Mouse (Mus musculus): ENCODE measurements around the gene Cog1. TPM values are rescaled to one million over a fixed set of nuclear protein-coding genes. Genes with fewer than 3 reads are reported as not detected.

The Cog1 gene
- total and polyA plus RNA-seq, 3 experiments = 29.4 to 113 (median 37.4) TPM

GRCm38 (mm10) chr11:113683957-113684706 is 35.2 kb downstream of the Cog1 start, which contains the start of the genes Fam104a and D11Wsu47e:
Gene Fam104a, minus strand, starts transcription at chr11:113684155.
Gene D11Wsu47e, plus strand, starts transcription at chr11:113684412.
- peak within 1 kb of the TSS; percentile 74 for H3K27ac ChIP-seq (ENCODE audit: control insufficient read depth, low read depth, low read length)

GRCm38 (mm10) chr11:113684707-113685426 is 35.9 kb downstream of the Cog1 start:
- H3K4me1 ChIP-seq (ENCODE audit: control insufficient read depth in 1 of 2, insufficient read depth in 2 of 2, low read length in 2 of 2) = peaks cover 21 to 23% of the 10 kb centered on the region in 2 experiments
- DNase-seq (ENCODE audit: low read depth, low spot score) = no peak
- H3K36me3 ChIP-seq (ENCODE audit: control insufficient read depth in 1 of 2, insufficient read depth in 2 of 2, low read length in 2 of 2) = peaks cover 0 to 43% of the 10 kb centered on the region in 2 experiments; a peak in 3 of 4 replicates
- H3K27me3 ChIP-seq (ENCODE audit: control insufficient read depth in 1 of 2, insufficient read depth in 2 of 2, low read length in 2 of 2) = no peaks in the 10 kb centered on the region
- peak overlapping the region; percentile 70 to 93 for H3K4me3 ChIP-seq (ENCODE audit: control insufficient read depth in 1 of 2, insufficient read depth in 1 of 2, low read depth in 2 of 2, low read length in 2 of 2)
- H3K27ac ChIP-seq (ENCODE audit: control insufficient read depth, low read depth, low read length) = peak overlapping the region; percentile 74
- H3K9me3 ChIP-seq (replicated peaks; ENCODE audit: insufficient read depth, low read length) = no peaks in the 10 kb centered on the region
- peak; percentile 59 for TF ChIP-seq USF1 (IDR thresholded peaks at IDR 0.05; ENCODE audit: low read depth, low read length)
- TF ChIP-seq POLR2AphosphoS2 (IDR thresholded peaks at IDR 0.05; ENCODE audit: low read length) = no peak; the same call in 1 of the 2 replicates
- TF ChIP-seq JUND (IDR thresholded peaks at IDR 0.05; ENCODE audit: low read depth, low read length) = 0 out of 2 replicates have a peak, but pooled peaks have one; percentile 40
- TF ChIP-seq MXI1 (IDR thresholded peaks at IDR 0.05; ENCODE audit: low read depth, low read length) = peak; percentile 35
- peak; percentile 67; the same call in 1 of the 2 replicates for TF ChIP-seq CHD1 (IDR thresholded peaks at IDR 0.05; ENCODE audit: low read depth, low read length)
- TF ChIP-seq SMC3 (IDR thresholded peaks at IDR 0.05; ENCODE audit: low read depth, low read length) = no peak
- peak; percentile 4; the same call in 1 of the 2 replicates for TF ChIP-seq E2F4 (IDR thresholded peaks at IDR 0.05; ENCODE audit: borderline replicate concordance, low read depth, low read length)
- TF ChIP-seq MEF2A (IDR thresholded peaks at IDR 0.05; ENCODE audit: extremely low read depth, insufficient replicate concordance, low read depth, low read length, poor library complexity, severe bottlenecking) = no peak
- peaks cover 77% of the 10 kb centered on the region for H3K79me2 ChIP-seq (ENCODE audit: control insufficient read depth, insufficient read depth, low read length, poor library complexity)
- H3K9ac ChIP-seq (ENCODE audit: control insufficient read depth, low read depth, low read length, poor library complexity, severe bottlenecking) = peak overlapping the region; percentile 90

More at GRCm38 (mm10) chr11:113683957-113684706, 35.2 kb downstream of the Cog1 start, which contains the start of the genes Fam104a and D11Wsu47e:
- H3K4me3 ChIP-seq (ENCODE audit: control insufficient read depth in 1 of 2, insufficient read depth in 1 of 2, low read depth in 2 of 2, low read length in 2 of 2) = peak within 1 kb of the TSS; percentile 70 to 93
- DNase-seq (ENCODE audit: low read depth, low spot score) = peak; percentile 98
- peaks cover 0 to 43% of the 10 kb centered on the region in 2 experiments; a peak in 3 of 4 replicates for H3K36me3 ChIP-seq (ENCODE audit: control insufficient read depth in 1 of 2, insufficient read depth in 2 of 2, low read length in 2 of 2)
- H3K9me3 ChIP-seq (replicated peaks; ENCODE audit: insufficient read depth, low read length) = no peaks in the 10 kb centered on the region
- H3K27me3 ChIP-seq (ENCODE audit: control insufficient read depth in 1 of 2, insufficient read depth in 2 of 2, low read length in 2 of 2) = no peaks in the 10 kb centered on the region
- H3K4me1 ChIP-seq (ENCODE audit: control insufficient read depth in 1 of 2, insufficient read depth in 2 of 2, low read length in 2 of 2) = peaks cover 21 to 23% of the 10 kb centered on the region in 2 experiments
- peak; percentile 80 for TF ChIP-seq MYC (IDR thresholded peaks at IDR 0.05; ENCODE audit: low read depth, low read length)
- peak; percentile 100 for TF ChIP-seq MAX (IDR thresholded peaks at IDR 0.05; ENCODE audit: low read length)
- peak; percentile 69; the same call in 1 of the 2 replicates for TF ChIP-seq KAT2A (conservative IDR thresholded peaks at IDR 0.05; ENCODE audit: low read depth, low read length)
- no peak for TF ChIP-seq USF2 (IDR thresholded peaks at IDR 0.05; ENCODE audit: borderline replicate concordance in 1 of 2, insufficient read depth in 1 of 2, low read depth in 1 of 2, low read length in 2 of 2)
- no peak for TF ChIP-seq MAFK (IDR thresholded peaks at IDR 0.05; ENCODE audit: borderline replicate concordance, low read depth, low read length)
- TF ChIP-seq CTCF (IDR thresholded peaks at IDR 0.05 in 2 of 3, conservative IDR thresholded peaks at IDR 0.05 in 1 of 3; ENCODE audit: control insufficient read depth in 1 of 3, insufficient read depth in 1 of 3, low read depth in 2 of 3, low read length in 3 of 3, poor library complexity in 1 of 3, severe bottlenecking in 1 of 3) = peak in 1 of 3 experiments; percentile 34; a peak in 2 of 6 replicates
- no peak for TF ChIP-seq MAZ (IDR thresholded peaks at IDR 0.05; ENCODE audit: low read depth, low read length)
- TF ChIP-seq EP300 (IDR thresholded peaks at IDR 0.05; ENCODE audit: low read depth in 1 of 2, low read length in 2 of 2) = peak in 1 of 2 experiments; percentile 33; a peak in 1 of 4 replicates
- 0 out of 2 replicates have a peak, but pooled peaks have one; percentile 27 for TF ChIP-seq MEF2A (IDR thresholded peaks at IDR 0.05; ENCODE audit: extremely low read depth, insufficient replicate concordance, low read depth, low read length, poor library complexity, severe bottlenecking)
- peak; percentile 98 for TF ChIP-seq NRF1 (IDR thresholded peaks at IDR 0.05; ENCODE audit: insufficient read depth, low read depth, low read length, poor library complexity, severe bottlenecking)
- TF ChIP-seq ETS1 (IDR thresholded peaks at IDR 0.05; ENCODE audit: low read depth, low read length) = peak; percentile 25; the same call in 1 of the 2 replicates
- TF ChIP-seq ZMIZ1 (IDR thresholded peaks at IDR 0.05; ENCODE audit: low read depth, low read length) = peak; percentile 85; the same call in 1 of the 2 replicates
- peak; percentile 83; the same call in 1 of the 2 replicates for TF ChIP-seq E2F4 (IDR thresholded peaks at IDR 0.05; ENCODE audit: borderline replicate concordance, low read depth, low read length)
- no peak for TF ChIP-seq ZC3H11A (IDR thresholded peaks at IDR 0.05; ENCODE audit: low read depth, low read length)
- TF ChIP-seq SIN3A (IDR thresholded peaks at IDR 0.05; ENCODE audit: low read length) = peak; percentile 94
- peak; percentile 92 for TF ChIP-seq TBP (IDR thresholded peaks at IDR 0.05; ENCODE audit: low read depth, low read length)
- TF ChIP-seq POLR2AphosphoS2 (IDR thresholded peaks at IDR 0.05; ENCODE audit: low read length) = peak; percentile 84; the same call in 1 of the 2 replicates
- TF ChIP-seq POLR2A (IDR thresholded peaks at IDR 0.05; ENCODE audit: control insufficient read depth in 1 of 2, insufficient read depth in 1 of 2, low read depth in 1 of 2, low read length in 2 of 2, poor library complexity in 1 of 2) = peak; percentile 72 to 90
- peak; percentile 71 for TF ChIP-seq TCF12 (IDR thresholded peaks at IDR 0.05; ENCODE audit: low read depth, low read length)
- TF ChIP-seq MYB (IDR thresholded peaks at IDR 0.05; ENCODE audit: low read depth, low read length) = no peak
- TF ChIP-seq ZKSCAN1 (IDR thresholded peaks at IDR 0.05; ENCODE audit: low read depth, low read length) = no peak
- TF ChIP-seq USF1 (IDR thresholded peaks at IDR 0.05; ENCODE audit: low read depth, low read length) = no peak
- peak; percentile 79 for TF ChIP-seq NELFE (IDR thresholded peaks at IDR 0.05; ENCODE audit: low read depth, low read length)
- TF ChIP-seq GATA1 (IDR thresholded peaks at IDR 0.05; ENCODE audit: low read depth, low read length) = no peak
- peak; percentile 82 for TF ChIP-seq MXI1 (IDR thresholded peaks at IDR 0.05; ENCODE audit: low read depth, low read length)
- peak; percentile 12; the same call in 1 of the 2 replicates for TF ChIP-seq CHD1 (IDR thresholded peaks at IDR 0.05; ENCODE audit: low read depth, low read length)
- TF ChIP-seq ELF1 (IDR thresholded peaks at IDR 0.05; ENCODE audit: low read depth, low read length) = peak; percentile 96
- TF ChIP-seq GABPA (IDR thresholded peaks at IDR 0.05; ENCODE audit: low read depth, low read length) = no peak
- peak; percentile 93 for TF ChIP-seq HCFC1 (IDR thresholded peaks at IDR 0.05; ENCODE audit: low read depth, low read length)
- no peak for TF ChIP-seq CHD2 (IDR thresholded peaks at IDR 0.05; ENCODE audit: low read length)
- peak within 1 kb of the TSS; percentile 90 for H3K9ac ChIP-seq (ENCODE audit: control insufficient read depth, low read depth, low read length, poor library complexity, severe bottlenecking)
- peaks cover 79% of the 10 kb centered on the region for H3K79me2 ChIP-seq (ENCODE audit: control insufficient read depth, insufficient read depth, low read length, poor library complexity)

Data from MEL (cell line).